Mouse (Mus musculus): Measurements from ENCODE around the gene Dctn5.

- TF ChIP-seq CTCF (IDR thresholded peaks at IDR 0.05; ENCODE audit: low read depth, low read length) (no peak), POLR2A (IDR thresholded peaks at IDR 0.05; ENCODE audit: extremely low read depth, insufficient read depth, low read length) (no peak)
Observed at GRCm38 (mm10) chr7:122152473-122152872, 19.6 kb downstream of the Dctn5 start.
